Mouse (Mus musculus): ENCODE measurements at regions not wholly inside any gene's neighbourhood (a gene's known extent, or its start where the extent isn't known, plus 50 kb on each side); places are given as distances from the start of the nearest gene placed in this dataset.

DNA sequence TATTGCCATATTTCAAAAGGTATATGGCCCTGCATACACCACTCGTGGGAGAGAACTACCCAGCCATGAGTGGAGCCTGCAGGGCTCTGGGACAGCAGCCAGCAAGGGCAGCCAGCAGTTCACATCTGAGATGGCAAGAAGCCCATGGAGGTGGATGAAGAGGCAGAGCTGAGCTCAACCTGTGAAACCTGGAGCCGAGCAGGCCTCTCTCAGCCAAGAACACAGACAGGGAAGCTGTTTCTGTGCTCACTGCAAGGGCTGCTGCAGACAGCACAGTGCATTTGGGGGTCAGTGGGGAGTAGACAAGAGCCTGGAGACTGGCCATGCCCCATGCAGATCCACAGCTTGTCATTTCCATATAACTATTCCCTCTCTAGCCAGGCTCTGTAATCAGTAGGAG, 173.4 kb downstream of the Rab28 start:
- H3K9ac ChIP-seq (ENCODE audit: low read depth, low read length), result no peak overlapping the region
- no peaks in the 10 kb centered on the region for H3K9me3 ChIP-seq (replicated peaks; ENCODE audit: low read length)
- no peaks in the 10 kb centered on the region for H3K27me3 ChIP-seq (ENCODE audit: insufficient read depth, low read length)
- no peak overlapping the region for H3K4me3 ChIP-seq (replicated peaks; ENCODE audit: low read depth, low read length)
- no peaks in the 10 kb centered on the region for H3K4me1 ChIP-seq (replicated peaks; ENCODE audit: insufficient read depth, low read length)
- H3K4me2 ChIP-seq (ENCODE audit: low read length), result no peak overlapping the region
- DNase-seq (ENCODE audit: low spot score) (no peak), ATAC-seq (replicated peaks; ENCODE audit: low FRiP score, low read depth) (no peak)
- H3K36me3 ChIP-seq (ENCODE audit: insufficient read depth, low read length), result no peaks in the 10 kb centered on the region
- H3K27ac ChIP-seq, result no peak overlapping the region
- TF ChIP-seq CTCF (IDR thresholded peaks at IDR 0.05; ENCODE audit: low read depth), result no peak
- 52% methylated on average over 2 of the region's 2 CpGs for WGBS

All from kidney, postnatal 0 days (tissue).